Mouse (Mus musculus) Muller cell, postnatal 12 days (primary cell): Measurements from ENCODE around the gene Six1.
"Not testable (repeated sequence)": the region's sequence is repeated elsewhere in the genome, so short reads cannot be mapped to it uniquely, and the experiment has no call there.

Experiments
- DNase-seq: peaks from one replicate; pipeline ENCODE4 v3.0.0-alpha.2; 2015; ENCODE audit errors: inconsistent ontology term

Gene Six1

GRCm38 (mm10) chr12:73034901-73035895 lies 18.5 kb downstream of the Six1 start:
- no peak for DNase-seq

GRCm38 (mm10) chr12:73032665-73033064 lies 21.0 kb downstream of the Six1 start:
- DNase-seq, result no peak

GRCm38 (mm10) chr12:73031315-73031714 lies 22.4 kb downstream of the Six1 start:
- DNase-seq, result no peak

- DNase-seq, result peak; percentile 61
Measured at GRCm38 (mm10) chr12:73025490-73025889, 28.2 kb downstream of the Six1 start.

- no peak for DNase-seq
Measured at GRCm38 (mm10) chr12:73020941-73021340, 32.7 kb downstream of the Six1 start.

GRCm38 (mm10) chr12:73020422-73020821 lies 33.3 kb downstream of the Six1 start:
- no peak for DNase-seq

- no peak for DNase-seq
Measured at GRCm38 (mm10) chr12:73018838-73019237, 34.8 kb downstream of the Six1 start.

GRCm38 (mm10) chr12:73016171-73016570 lies 37.5 kb downstream of the Six1 start:
- DNase-seq, result no peak

- DNase-seq, result no peak
Measured at GRCm38 (mm10) chr12:73014311-73014710, 39.4 kb downstream of the Six1 start.

GRCm38 (mm10) chr12:73012824-73013223 lies 40.9 kb downstream of the Six1 start:
- no peak for DNase-seq

GRCm38 (mm10) chr12:73012136-73012785 lies 41.4 kb downstream of the Six1 start:
- no peak for DNase-seq

- not testable (repeated sequence) for DNase-seq
Measured at GRCm38 (mm10) chr12:73002903-73003302, 50.8 kb downstream of the Six1 start.

- not testable (repeated sequence) for DNase-seq
Measured at GRCm38 (mm10) chr12:73002281-73002680, 51.4 kb downstream of the Six1 start.

GRCm38 (mm10) chr12:72998105-72999001 lies 55.3 kb downstream of the Six1 start:
- DNase-seq, result no peak

- peak; percentile 40 for DNase-seq
Measured at GRCm38 (mm10) chr12:72996646-72997045, 57.0 kb downstream of the Six1 start.
